Mouse (Mus musculus): ENCODE measurements around the gene P4hb.
"Not testable (repeated sequence)": the region's sequence is repeated elsewhere in the genome, so short reads cannot be mapped to it uniquely, and the experiment has no call there.

Gene P4hb

GRCm38 (mm10) chr11:120535145-120535544 is 37.9 kb downstream of the P4hb start:
- DNase-seq: no peak

GRCm38 (mm10) chr11:120534093-120534492 is 39.0 kb downstream of the P4hb start:
- DNase-seq: no peak

- no peak for DNase-seq
Measured at GRCm38 (mm10) chr11:120531646-120532045, 41.4 kb downstream of the P4hb start.

GRCm38 (mm10) chr11:120530085-120530964 is 42.7 kb downstream of the P4hb start, which contains the start of gene Gcgr:
TSS of gene Gcgr (plus strand) at chr11:120530699.
- DNase-seq: peak; percentile 50

GRCm38 (mm10) chr11:120528903-120529302 is 44.1 kb downstream of the P4hb start:
- no peak for DNase-seq

- no peak for DNase-seq
Measured at GRCm38 (mm10) chr11:120527690-120528354, 45.2 kb downstream of the P4hb start.

GRCm38 (mm10) chr11:120525959-120526358 is 47.1 kb downstream of the P4hb start:
- no peak for DNase-seq

GRCm38 (mm10) chr11:120522581-120522980 is 50.5 kb downstream of the P4hb start:
- no peak for DNase-seq

GRCm38 (mm10) chr11:120520967-120521540 is 52.0 kb downstream of the P4hb start:
- no peak for DNase-seq

GRCm38 (mm10) chr11:120520498-120520897 is 52.6 kb downstream of the P4hb start:
- no peak for DNase-seq

- no peak for DNase-seq
Measured at GRCm38 (mm10) chr11:120519738-120520137, 53.3 kb downstream of the P4hb start.

GRCm38 (mm10) chr11:120518558-120518957 is 54.5 kb downstream of the P4hb start:
- no peak for DNase-seq

- DNase-seq: no peak
Measured at GRCm38 (mm10) chr11:120518027-120518426, 55.0 kb downstream of the P4hb start.

GRCm38 (mm10) chr11:120517147-120517546 is 55.9 kb downstream of the P4hb start:
- DNase-seq: no peak

GRCm38 (mm10) chr11:120515611-120516010 is 57.4 kb downstream of the P4hb start:
- peak; percentile 90 for DNase-seq

- DNase-seq: not testable (repeated sequence)
Measured at GRCm38 (mm10) chr11:120514262-120514661, 58.8 kb downstream of the P4hb start.

GRCm38 (mm10) chr11:120512790-120513453 is 60.1 kb downstream of the P4hb start:
- no peak for DNase-seq

- peak; percentile 56 for DNase-seq
Measured at GRCm38 (mm10) chr11:120510375-120511030, 62.5 kb downstream of the P4hb start.
